Mouse (Mus musculus) hindbrain, embryonic 16.5 days (tissue): ENCODE measurements around the gene Dhh. TPM values are rescaled to one million over a fixed set of nuclear protein-coding genes. Genes with fewer than 3 reads are reported as not detected.

ENCODE experiments used
- ATAC-seq: fragments of 200-750 bp; cut with Nextera tagmentation; 2 replicates; pipeline ENCODE4 v1.8.0; 2017; ENCODE audit warnings: moderate TSS enrichment, moderate library complexity
- H3K27ac ChIP-seq: fragments of 300-500 bp; sonication (generic); 2 replicates; pipeline ENCODE4 v1.5.1; 2014; ENCODE audit warnings: low read depth, mild to moderate bottlenecking, control low read depth, low read length, moderate library complexity
- H3K27me3 ChIP-seq: fragments of 300-500 bp; sonication (generic); replicated peaks from 2 replicates; pipeline ENCODE4 v1.6.1; 2014; ENCODE audit warnings: low read length; ENCODE audit not compliant: control insufficient read depth, insufficient read depth
- H3K36me3 ChIP-seq: fragments of 300-500 bp; sonication (generic); 2 replicates; pipeline ENCODE4 v1.6.1; 2014; ENCODE audit warnings: mild to moderate bottlenecking, low read length, moderate library complexity, mixed read lengths; ENCODE audit not compliant: control insufficient read depth, insufficient read depth
- H3K4me1 ChIP-seq: fragments of 300-500 bp; sonication (generic); 2 replicates; pipeline ENCODE4 v1.6.1; 2014; ENCODE audit warnings: low read depth, low read length; ENCODE audit not compliant: control insufficient read depth, insufficient read depth
- H3K4me2 ChIP-seq: fragments of 300-500 bp; sonication (generic); 2 replicates; pipeline ENCODE4 v1.6.1; 2014; ENCODE audit warnings: mild to moderate bottlenecking, low read length, control low read depth, moderate library complexity
- H3K4me3 ChIP-seq: fragments of 300-500 bp; sonication (generic); 2 replicates; pipeline ENCODE4 v1.5.1; 2014; ENCODE audit warnings: mild to moderate bottlenecking, low read length, control low read depth, moderate library complexity
- H3K9ac ChIP-seq: fragments of 300-500 bp; sonication (generic); 2 replicates; pipeline ENCODE4 v1.6.1; 2014; ENCODE audit warnings: low read depth, mild to moderate bottlenecking, control low read depth, low read length, moderate library complexity
- H3K9me3 ChIP-seq: fragments of 300-500 bp; sonication (generic); 2 replicates; pipeline ENCODE4 v1.6.1; 2014; ENCODE audit warnings: mild to moderate bottlenecking, low read length, moderate library complexity; ENCODE audit not compliant: control insufficient read depth
- WGBS: fragments of 180-500 bp; shearing (Covaris S2); extraction: QIAGEN DNeasy Blood & Tissue Kit; methylation state at CpG from one replicate; pipeline ENCODE4 v1.1.7; 2014; 5-methylcytosine and 5-hydroxymethylcytosine counted together
- polyA plus RNA-seq: library from polyadenylated mRNA; unstranded; fragments of >200 nt; fragmentation: Nextera tagmentation; extraction: Ambion mirVana; gene quantifications from 2 replicates; pipeline ENCODE4 v1.2.1, GENCODE M21; 2015

Gene Dhh
- polyA plus RNA-seq, 1 experiment from 2014 or later: 1.3 TPM

DNA sequence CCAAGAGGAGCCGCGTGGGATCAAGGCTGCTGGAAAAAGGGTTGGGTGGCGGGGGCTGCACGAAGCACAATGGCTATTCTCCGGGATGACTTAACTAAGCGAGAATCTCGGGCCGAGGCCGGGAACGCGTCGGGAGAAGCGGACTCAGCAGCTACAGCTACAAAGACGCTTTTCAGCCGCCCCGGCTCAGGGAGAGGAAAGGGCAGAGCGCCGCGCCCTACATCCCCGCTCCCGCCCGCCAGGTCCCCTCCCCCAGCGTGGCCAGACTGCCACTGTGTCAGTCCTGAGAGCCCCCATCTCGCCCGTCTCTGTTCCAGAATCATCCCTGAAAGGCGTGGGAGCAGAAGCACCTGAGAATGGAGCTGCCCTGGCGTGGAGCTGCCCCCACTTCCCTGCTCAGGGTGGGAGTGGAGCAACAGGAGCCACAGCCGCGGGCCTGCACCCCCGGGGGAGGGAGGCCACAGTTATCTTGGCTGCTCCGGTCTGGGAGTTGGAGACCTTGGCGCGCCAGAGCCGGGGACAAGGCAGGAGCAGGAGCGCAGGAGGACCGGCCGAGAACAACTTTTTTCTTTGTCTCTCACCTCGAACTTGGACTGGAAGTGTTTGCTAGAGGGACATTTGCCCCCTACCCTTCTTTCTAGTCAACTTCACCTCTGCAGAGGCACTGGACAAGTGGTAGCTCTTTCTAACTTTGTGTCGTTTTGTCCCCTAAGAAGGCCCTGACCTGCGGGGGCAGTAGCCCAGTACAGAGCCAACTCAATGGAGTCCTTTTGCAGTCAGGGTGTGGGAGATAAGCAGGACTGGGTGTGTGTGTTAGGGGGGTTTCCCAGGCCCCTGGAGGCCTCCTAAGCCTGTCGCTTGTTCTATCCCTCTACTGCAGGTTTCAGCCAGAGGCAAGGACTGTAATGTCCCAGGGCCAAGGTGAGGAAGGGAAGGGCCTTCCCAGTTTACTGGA, 2.4 kb downstream of the Dhh start:
- Histone ChIP-seq H3K9me3 (no peaks in the 10 kb centered on the region), H3K4me2 (peak overlapping the region; percentile 100), H3K27me3 (peaks cover 60% of the 10 kb centered on the region), H3K4me1 (peaks cover 33% of the 10 kb centered on the region), H3K27ac (no peak overlapping the region), H3K9ac (peak overlapping the region; percentile 49), H3K36me3 (no peaks in the 10 kb centered on the region), H3K4me3 (peak overlapping the region; percentile 34)
- 3% methylated on average over 39 of the region's 41 CpGs for WGBS
- ATAC-seq: 0 out of 2 replicates have a peak, but pooled peaks have one; percentile 13

DNA sequence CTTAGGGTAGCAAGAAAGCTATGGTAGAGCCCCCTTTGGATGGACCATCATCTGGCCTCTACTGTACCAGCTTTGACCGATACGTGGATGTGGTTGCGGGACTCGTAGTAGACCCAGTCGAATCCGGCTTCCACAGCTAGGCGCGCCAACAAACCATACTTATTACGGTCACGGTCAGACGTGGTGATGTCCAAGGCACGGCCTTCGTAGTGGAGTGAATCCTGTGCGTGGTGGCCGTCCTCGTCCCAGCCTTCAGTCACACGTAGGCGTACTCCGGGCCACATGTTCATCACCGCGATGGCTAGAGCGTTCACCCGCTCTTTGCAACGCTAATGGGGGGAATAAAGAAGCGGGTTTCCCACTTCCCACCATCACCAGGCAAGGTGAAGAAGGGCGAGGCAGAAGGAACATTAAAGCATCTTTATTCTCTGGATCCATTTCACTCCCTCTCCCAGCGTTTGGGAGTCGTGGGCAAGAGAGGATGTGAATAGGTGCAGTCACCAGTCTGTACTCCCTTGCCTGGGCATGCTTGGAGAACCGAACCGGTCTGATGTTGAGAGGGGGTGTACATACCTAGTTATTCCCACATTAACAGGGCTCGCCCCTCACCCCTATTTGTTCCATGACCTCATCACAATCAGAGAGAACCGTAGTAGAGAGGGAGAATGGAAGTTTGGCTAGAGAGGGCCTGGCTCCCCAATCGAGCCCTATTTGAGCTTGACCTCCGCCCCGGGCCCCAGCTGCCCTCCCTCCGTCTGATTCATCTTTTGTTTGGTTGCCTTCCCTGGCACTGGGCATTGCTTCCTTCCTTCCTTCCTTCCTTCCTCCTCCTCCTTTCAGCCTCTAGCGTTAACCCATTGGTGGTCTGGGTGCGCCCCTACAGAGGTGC, 3.4 kb downstream of the Dhh start:
- Histone ChIP-seq H3K27ac (no peak overlapping the region), H3K9me3 (no peaks in the 10 kb centered on the region), H3K36me3 (no peaks in the 10 kb centered on the region), H3K27me3 (peaks cover 62% of the 10 kb centered on the region), H3K4me3 (peak overlapping the region; percentile 56), H3K9ac (peak overlapping the region; percentile 49), H3K4me2 (peak overlapping the region; percentile 100), H3K4me1 (peaks cover 33% of the 10 kb centered on the region)
- 3% methylated on average over 38 of the region's 38 CpGs for WGBS
- ATAC-seq: peak; percentile 6; the same call in 1 of the 2 replicates

DNA sequence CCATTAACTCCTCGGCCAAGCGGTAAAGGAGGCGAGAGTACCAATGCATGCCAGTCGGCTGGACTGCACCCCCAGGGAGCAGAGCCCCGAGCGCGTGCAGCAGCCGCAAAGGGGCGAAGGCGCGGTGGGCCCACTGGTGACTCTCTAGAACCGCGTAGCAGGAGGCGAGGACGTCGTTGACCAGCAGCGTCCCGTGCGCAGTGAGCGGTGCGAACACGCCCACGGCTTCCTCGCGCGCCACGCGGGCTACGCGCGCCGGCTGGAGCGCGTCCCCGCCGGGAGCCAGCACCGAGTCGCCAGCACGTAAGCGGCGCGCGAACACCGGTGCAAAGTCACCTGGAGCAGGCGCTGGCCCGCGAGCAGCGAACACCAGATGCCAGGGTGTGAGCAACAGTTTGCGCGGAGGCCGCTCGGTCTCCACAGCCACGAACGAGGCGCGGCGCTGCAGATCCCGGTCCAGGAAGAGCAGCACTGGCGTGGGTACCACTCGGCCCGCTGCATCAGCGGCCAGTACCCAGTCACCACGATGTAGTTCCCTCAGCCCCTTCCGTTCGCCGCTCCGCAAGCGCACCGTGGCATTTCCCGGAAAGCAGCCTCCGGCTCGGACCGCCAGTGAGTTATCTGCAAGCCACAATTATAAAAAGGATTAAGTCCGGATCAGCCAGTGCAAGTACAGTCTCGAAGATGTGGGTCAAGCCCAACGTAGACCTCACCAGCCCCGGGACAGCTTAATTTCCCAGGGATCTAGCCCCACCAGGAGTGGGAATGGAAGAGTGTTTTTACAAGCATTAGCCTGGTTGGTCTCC, 4.2 kb downstream of the Dhh start, which contains the start of gene Rhebl1:
Gene Rhebl1, minus strand, starts transcription at position 601 of the 806 bp plus-strand sequence.
- Histone ChIP-seq H3K9ac (peak within 1 kb of the TSS; percentile 62), H3K4me2 (peak within 1 kb of the TSS; percentile 100), H3K27me3 (peaks cover 60% of the 10 kb centered on the region), H3K4me3 (peak within 1 kb of the TSS; percentile 56), H3K9me3 (no peaks in the 10 kb centered on the region), H3K4me1 (peaks cover 33% of the 10 kb centered on the region), H3K36me3 (no peaks in the 10 kb centered on the region), H3K27ac (no peak within 1 kb of the TSS)
- ATAC-seq: 0 out of 2 replicates have a peak, but pooled peaks have one; percentile 51
- under 1% methylated on average over 68 of the region's 77 CpGs for WGBS

DNA sequence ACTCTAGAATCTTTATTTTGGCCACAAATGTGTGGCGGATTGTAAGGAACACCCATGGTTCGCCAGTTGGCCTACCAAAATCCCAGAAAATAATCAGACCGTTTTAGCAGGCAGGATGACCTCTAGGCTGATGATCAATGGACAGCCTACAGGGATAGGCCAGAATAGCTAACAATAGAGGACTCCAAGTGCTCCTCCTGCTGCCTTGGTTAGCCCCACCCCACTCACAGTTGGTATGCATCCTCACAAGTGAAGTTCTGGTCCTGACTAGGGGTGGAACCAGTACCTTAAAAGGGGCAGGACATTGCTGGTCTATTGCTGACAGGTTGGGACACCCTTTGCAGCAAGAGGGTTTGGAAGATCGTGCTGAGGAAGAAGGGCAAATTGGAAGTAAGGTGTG, 5.3 kb downstream of the Dhh start:
- H3K4me1 ChIP-seq: peaks cover 28% of the 10 kb centered on the region
- WGBS: 50% methylated on average over 4 of the region's 4 CpGs
- H3K4me3 ChIP-seq: no peak overlapping the region
- H3K27ac ChIP-seq: no peak overlapping the region
- peaks cover 52% of the 10 kb centered on the region for H3K27me3 ChIP-seq
- no peaks in the 10 kb centered on the region for H3K9me3 ChIP-seq
- H3K9ac ChIP-seq: no peak overlapping the region
- ATAC-seq: no peak
- H3K4me2 ChIP-seq: no peak overlapping the region
- no peaks in the 10 kb centered on the region for H3K36me3 ChIP-seq

DNA sequence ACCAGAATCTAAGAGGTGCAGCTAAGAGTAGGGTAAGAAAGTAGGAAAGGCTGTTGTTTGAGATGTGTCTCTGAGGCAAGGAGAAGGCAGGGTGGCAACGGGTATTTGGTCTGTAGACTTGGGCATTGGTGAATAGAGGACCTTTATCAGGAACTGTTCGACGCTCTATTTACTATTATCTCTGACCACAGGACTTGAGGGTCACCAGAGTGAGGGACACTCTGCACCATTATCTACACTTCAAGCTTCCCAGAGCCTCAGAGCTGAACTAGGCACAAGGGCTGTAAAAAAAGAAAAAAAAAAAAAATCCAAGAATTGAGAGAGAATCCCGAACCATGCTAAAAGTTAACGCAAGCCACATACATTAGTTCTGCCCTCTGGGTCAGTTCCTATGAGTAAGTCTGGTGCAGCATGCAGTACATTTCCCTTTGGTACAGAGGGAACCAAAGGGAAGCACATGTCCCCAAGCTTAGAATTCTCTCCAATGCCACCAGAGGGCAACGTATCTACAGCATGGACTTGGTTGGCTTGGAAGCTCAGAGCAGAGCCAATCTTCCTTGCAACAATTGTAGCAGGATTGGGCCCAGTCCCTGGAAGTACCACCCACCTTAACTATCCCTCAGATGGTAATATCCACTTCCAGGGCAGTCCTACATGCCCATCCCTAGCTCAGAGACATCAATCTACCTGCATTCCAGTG, 6.3 kb downstream of the Dhh start:
- Histone ChIP-seq H3K9ac (no peak overlapping the region), H3K4me2 (no peak overlapping the region), H3K9me3 (no peaks in the 10 kb centered on the region), H3K27ac (no peak overlapping the region), H3K27me3 (peaks cover 45% of the 10 kb centered on the region), H3K4me1 (peaks cover 25% of the 10 kb centered on the region), H3K4me3 (no peak overlapping the region), H3K36me3 (no peaks in the 10 kb centered on the region)
- ATAC-seq: peak; percentile 68; the same call in 1 of the 2 replicates
- 41% methylated on average over 6 of the region's 6 CpGs for WGBS

DNA sequence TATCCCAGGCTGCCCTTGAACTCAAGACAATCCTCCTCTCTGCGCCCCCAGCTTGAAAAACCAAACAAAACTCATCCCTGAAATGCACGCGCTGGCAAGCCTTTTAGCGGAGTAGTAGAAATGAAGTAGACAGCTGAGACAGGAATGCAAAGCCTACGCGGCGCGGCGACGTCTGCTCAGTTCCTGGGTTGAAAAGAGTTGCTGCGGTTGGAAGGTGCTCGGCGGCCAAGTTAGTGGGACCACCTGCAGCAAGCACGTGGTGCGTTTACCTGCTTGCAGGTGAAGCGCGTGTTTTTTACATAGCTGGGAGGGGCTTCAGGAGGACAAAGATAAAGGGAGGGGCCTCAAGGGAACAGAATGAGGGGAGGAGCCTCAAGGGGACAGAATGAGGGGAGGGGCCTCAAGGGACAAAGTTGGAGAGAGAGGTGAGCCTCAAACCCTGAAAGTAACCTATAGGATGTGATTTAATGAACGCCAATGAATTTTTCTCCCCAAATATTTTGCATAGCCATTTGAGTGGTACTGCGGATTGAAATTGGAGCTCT, 7.1 kb downstream of the Dhh start:
- WGBS: 11% methylated on average over 19 of the region's 19 CpGs
- peaks cover 25% of the 10 kb centered on the region for H3K4me1 ChIP-seq
- H3K9ac ChIP-seq: no peak overlapping the region
- peak overlapping the region; percentile 22; the same call in 1 of the 2 replicates for H3K4me2 ChIP-seq
- H3K36me3 ChIP-seq: no peaks in the 10 kb centered on the region
- no peak overlapping the region for H3K4me3 ChIP-seq
- peaks cover 39% of the 10 kb centered on the region for H3K27me3 ChIP-seq
- no peak overlapping the region for H3K27ac ChIP-seq
- ATAC-seq: no peak
- H3K9me3 ChIP-seq: no peaks in the 10 kb centered on the region

DNA sequence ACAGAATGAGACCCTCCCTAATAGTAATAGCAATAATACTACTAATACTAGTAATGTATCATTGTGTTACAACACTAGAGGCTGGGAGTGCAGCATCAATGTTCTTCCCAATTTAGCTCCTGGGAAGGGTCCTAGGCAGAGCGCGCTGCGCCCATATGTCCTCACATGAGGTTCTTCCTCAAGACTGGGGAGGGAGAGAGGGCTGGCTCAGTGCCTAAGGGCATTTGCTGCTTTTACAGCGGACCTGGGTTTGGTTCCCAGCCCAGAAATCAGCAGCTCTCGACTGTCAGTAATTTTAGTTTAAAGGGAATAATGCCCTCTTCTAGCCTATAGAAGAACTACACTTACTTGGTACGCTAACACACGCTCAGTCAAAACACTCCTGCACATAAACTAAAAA, 10.8 kb downstream of the Dhh start:
- Histone ChIP-seq H3K36me3 (no peaks in the 10 kb centered on the region), H3K9ac (no peak overlapping the region), H3K9me3 (no peaks in the 10 kb centered on the region), H3K4me2 (no peak overlapping the region), H3K27ac (no peak overlapping the region), H3K27me3 (peaks cover 7% of the 10 kb centered on the region; the same call in 1 of the 2 replicates), H3K4me3 (no peak overlapping the region), H3K4me1 (no peaks in the 10 kb centered on the region; the same call in 1 of the 2 replicates)
- WGBS: 80% methylated on average over 7 of the region's 7 CpGs
- no peak for ATAC-seq
